Mouse (Mus musculus): ENCODE measurements around the gene Ush1g.

DNA sequence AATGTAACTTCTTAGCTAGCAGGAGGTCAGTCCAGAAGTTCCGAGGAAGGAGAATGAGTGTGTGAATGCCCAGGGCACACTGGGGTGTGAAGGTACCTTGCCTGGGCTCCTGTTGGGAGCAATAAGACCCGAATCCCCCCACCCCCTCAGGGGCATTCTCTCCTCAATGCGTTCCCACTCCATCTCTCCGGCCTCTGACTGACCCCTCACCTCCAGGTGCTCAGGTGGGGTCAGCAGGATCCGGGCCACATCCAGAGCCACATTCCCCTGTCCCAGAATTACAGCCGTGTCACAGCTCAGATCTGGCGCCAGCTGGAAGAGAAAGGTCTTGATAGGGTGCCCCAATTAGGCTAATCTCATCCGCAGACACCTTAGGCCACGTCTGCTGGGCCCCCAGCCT is 50.8 kb downstream of the Ush1g start:
- TF ChIP-seq POLR2A (IDR thresholded peaks at IDR 0.05; ENCODE audit: insufficient read depth, low read length), result no peak
- no peak for TF ChIP-seq CTCF (IDR thresholded peaks at IDR 0.05; ENCODE audit: low read depth, low read length)

All from ES-Bruce4 (cell line).